Mouse (Mus musculus) ES-Bruce4 (cell line): Measurements from ENCODE around the gene Cabin1.

Experiments used
- CTCF ChIP-seq: IDR thresholded peaks from one replicate; pipeline ENCODE4 v1.8.1; 2011; ENCODE audit warnings: low read depth, low read length
- EP300 ChIP-seq: IDR thresholded peaks from 2 replicates; pipeline ENCODE4 v1.6.1; 2011; ENCODE audit warnings: low read depth, low read length; ENCODE audit not compliant: insufficient read depth

DNA sequence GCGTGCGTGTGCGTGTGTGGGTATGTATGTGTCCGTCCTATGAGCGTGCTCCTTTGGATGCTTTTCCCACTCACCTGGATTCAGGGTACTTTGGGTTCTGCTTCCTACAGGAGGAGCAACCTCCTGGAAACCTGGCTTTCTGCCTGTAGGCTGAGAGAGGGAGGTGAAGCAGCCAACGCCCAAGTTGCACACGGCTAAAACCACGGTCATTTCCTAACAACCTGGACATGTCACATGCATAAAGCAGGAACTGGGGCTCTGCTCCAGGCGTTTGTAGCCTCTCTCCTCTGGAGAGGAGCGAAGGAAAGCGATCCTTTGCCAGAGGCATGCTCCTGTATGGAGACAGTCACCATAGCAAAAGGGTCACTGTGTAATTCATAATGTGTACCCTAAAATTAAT lies 7.4 kb downstream of the Cabin1 start:
- TF ChIP-seq CTCF (no peak), EP300 (no peak)
